ENCODE assay signal across 13 mouse cellular contexts in genomic region chr16:38689786-38690185, GRCm38 (mm10). TPM values are rescaled to one million over a fixed set of nuclear protein-coding genes. Genes with fewer than 3 reads are reported as not detected.
DNase-seq lines count a peak whose midpoint lies in the region; ATAC-seq and TF ChIP-seq lines count a peak whose summit lies in the region.
"Had no signal": no experiment of that assay in that cellular context is flagged by ENCODE, and none has a peak within 500 bp of the region (broad histone marks: within the 10 kb centered on the region; RNA-seq: fewer than 3 reads in every experiment).

No protein-coding gene starts in this region.

- H3K36me3 ChIP-seq in intestine, embryonic 14.5 days (ENCODE audit: control insufficient read depth, insufficient read depth, low read length), result no peaks in the 10 kb centered on the region
- H3K36me3 ChIP-seq in intestine, postnatal 0 days (ENCODE audit: control insufficient read depth, insufficient read depth), result no peaks in the 10 kb centered on the region
- H3K36me3 ChIP-seq in heart, embryonic 11.5 days (ENCODE audit: control insufficient read depth, insufficient read depth, low read length), result peaks cover 7% of the 10 kb centered on the region; the same call in 1 of the 2 replicates
- H3K36me3 ChIP-seq in intestine, embryonic 16.5 days (ENCODE audit: control insufficient read depth, insufficient read depth, low read length), result no peaks in the 10 kb centered on the region
- H3K36me3 ChIP-seq in forebrain, postnatal 0 days (ENCODE audit: insufficient read depth), result no peaks in the 10 kb centered on the region
- H3K36me3 ChIP-seq: embryonic facial prominence, embryonic 15.5 days; forebrain, embryonic 12.5 days; midbrain, embryonic 13.5 days had no signal

- ATAC-seq in intestine, embryonic 14.5 days (replicated peaks; ENCODE audit: low FRiP score, low TSS enrichment, low read depth), result no peak
- ATAC-seq in intestine, postnatal 0 days, result no peak
- 0 out of 2 replicates have a peak, but pooled peaks have one; percentile 14 for ATAC-seq in heart, embryonic 11.5 days (replicated peaks; ENCODE audit: insufficient number of reproducible peaks, low FRiP score, low TSS enrichment)
- no peak for ATAC-seq in intestine, embryonic 16.5 days
- ATAC-seq in forebrain, postnatal 0 days, result no peak
- ATAC-seq: hindbrain, postnatal 0 days; midbrain, embryonic 13.5 days had no signal

- H3K4me2 ChIP-seq in intestine, embryonic 14.5 days (ENCODE audit: low read length), result no peak overlapping the region
- no peak overlapping the region for H3K4me2 ChIP-seq in intestine, postnatal 0 days (replicated peaks; ENCODE audit: low read depth)
- no peak overlapping the region for H3K4me2 ChIP-seq in heart, embryonic 11.5 days
- H3K4me2 ChIP-seq in intestine, embryonic 16.5 days (ENCODE audit: low read depth, low read length), result no peak overlapping the region
- no peak overlapping the region for H3K4me2 ChIP-seq in forebrain, postnatal 0 days (ENCODE audit: low read depth)
- H3K4me2 ChIP-seq: embryonic facial prominence, embryonic 15.5 days; forebrain, embryonic 12.5 days; midbrain, embryonic 13.5 days had no signal

- WGBS in intestine, embryonic 14.5 days, result 53% methylated on average over 10 of the region's 10 CpGs
- 76% methylated on average over 10 of the region's 10 CpGs for WGBS in intestine, postnatal 0 days
- 69% methylated on average over 10 of the region's 10 CpGs for WGBS in heart, embryonic 11.5 days (ENCODE audit: insufficient replicate concordance)
- WGBS in intestine, embryonic 16.5 days, result 62% methylated on average over 10 of the region's 10 CpGs
- WGBS in forebrain, postnatal 0 days, result 90% methylated on average over 10 of the region's 10 CpGs

- peak overlapping the region; percentile 67; the same call in 1 of the 2 replicates for H3K27ac ChIP-seq in intestine, embryonic 14.5 days (ENCODE audit: low read depth)
- no peak overlapping the region for H3K27ac ChIP-seq in intestine, postnatal 0 days (ENCODE audit: low read depth, low read length)
- no peak overlapping the region for H3K27ac ChIP-seq in heart, embryonic 11.5 days (ENCODE audit: low read depth, low read length)
- peak overlapping the region; percentile 50; the same call in 1 of the 2 replicates for H3K27ac ChIP-seq in intestine, embryonic 16.5 days (ENCODE audit: low read length)
- H3K27ac ChIP-seq in forebrain, postnatal 0 days (ENCODE audit: low read depth, low read length), result no peak overlapping the region
- H3K27ac ChIP-seq: embryonic facial prominence, embryonic 15.5 days; forebrain, embryonic 12.5 days; hindbrain, postnatal 0 days; midbrain, embryonic 13.5 days had no signal

- H3K9ac ChIP-seq in intestine, embryonic 14.5 days (ENCODE audit: low read length), result no peak overlapping the region
- no peak overlapping the region for H3K9ac ChIP-seq in intestine, postnatal 0 days (ENCODE audit: low read depth, low read length)
- no peak overlapping the region for H3K9ac ChIP-seq in heart, embryonic 11.5 days (ENCODE audit: low read depth, low read length)
- H3K9ac ChIP-seq in intestine, embryonic 16.5 days (ENCODE audit: low read depth, low read length), result peak overlapping the region; percentile 12; the same call in 1 of the 2 replicates
- no peak overlapping the region for H3K9ac ChIP-seq in forebrain, postnatal 0 days
- H3K9ac ChIP-seq: embryonic facial prominence, embryonic 15.5 days; forebrain, embryonic 12.5 days; midbrain, embryonic 13.5 days had no signal

- H3K9me3 ChIP-seq in intestine, embryonic 14.5 days (ENCODE audit: control insufficient read depth, low read length), result no peaks in the 10 kb centered on the region
- no peaks in the 10 kb centered on the region for H3K9me3 ChIP-seq in intestine, postnatal 0 days (ENCODE audit: control insufficient read depth)
- H3K9me3 ChIP-seq in heart, embryonic 11.5 days (replicated peaks; ENCODE audit: control insufficient read depth, low read length), result no peaks in the 10 kb centered on the region
- no peaks in the 10 kb centered on the region for H3K9me3 ChIP-seq in intestine, embryonic 16.5 days (ENCODE audit: control insufficient read depth, low read length)
- no peaks in the 10 kb centered on the region for H3K9me3 ChIP-seq in forebrain, postnatal 0 days (ENCODE audit: low read length)
- H3K9me3 ChIP-seq: embryonic facial prominence, embryonic 15.5 days; forebrain, embryonic 12.5 days; midbrain, embryonic 13.5 days had no signal

- no peak for DNase-seq in intestine, embryonic 14.5 days (ENCODE audit: low spot score)
- DNase-seq in gastrocnemius, adult 8-10 months (ENCODE audit: low spot score in 2 of 2), result peak; percentile 54 to 63
- no peak for DNase-seq in B cell, adult 2 months
- DNase-seq in forebrain, postnatal 0 days, result no peak
- DNase-seq: lung, postnatal 14 days; thymus, postnatal 25 days had no signal

- no peaks in the 10 kb centered on the region for H3K27me3 ChIP-seq in intestine, embryonic 14.5 days (replicated peaks; ENCODE audit: control insufficient read depth, insufficient read depth, low read length)
- no peaks in the 10 kb centered on the region for H3K27me3 ChIP-seq in intestine, postnatal 0 days (replicated peaks; ENCODE audit: control insufficient read depth, insufficient read depth, low read length)
- H3K27me3 ChIP-seq in heart, embryonic 11.5 days (ENCODE audit: control insufficient read depth, insufficient read depth, low read length), result no peaks in the 10 kb centered on the region
- no peaks in the 10 kb centered on the region for H3K27me3 ChIP-seq in intestine, embryonic 16.5 days (replicated peaks; ENCODE audit: control insufficient read depth, insufficient read depth, low read length)
- H3K27me3 ChIP-seq in forebrain, postnatal 0 days (ENCODE audit: insufficient read depth, low read length), result no peaks in the 10 kb centered on the region
- H3K27me3 ChIP-seq: embryonic facial prominence, embryonic 15.5 days; forebrain, embryonic 12.5 days; midbrain, embryonic 13.5 days had no signal

- peaks cover 22% of the 10 kb centered on the region for H3K4me1 ChIP-seq in intestine, embryonic 14.5 days (replicated peaks; ENCODE audit: control insufficient read depth, insufficient read depth, low read length)
- H3K4me1 ChIP-seq in intestine, postnatal 0 days (replicated peaks; ENCODE audit: control insufficient read depth, insufficient read depth, low read length), result no peaks in the 10 kb centered on the region
- H3K4me1 ChIP-seq in heart, embryonic 11.5 days (ENCODE audit: control insufficient read depth, insufficient read depth, low read length), result peaks cover 33% of the 10 kb centered on the region
- peaks cover 4% of the 10 kb centered on the region; the same call in 1 of the 2 replicates for H3K4me1 ChIP-seq in intestine, embryonic 16.5 days (ENCODE audit: control insufficient read depth, insufficient read depth, low read length)
- H3K4me1 ChIP-seq in forebrain, postnatal 0 days (ENCODE audit: insufficient read depth), result no peaks in the 10 kb centered on the region; the same call in 1 of the 2 replicates
- H3K4me1 ChIP-seq: forebrain, embryonic 12.5 days; midbrain, embryonic 13.5 days had no signal

- no peak for TF ChIP-seq CTCF in intestine, postnatal 0 days (IDR thresholded peaks at IDR 0.05; ENCODE audit: low read depth)
- TF ChIP-seq CTCF in forebrain, postnatal 0 days (IDR thresholded peaks at IDR 0.05; ENCODE audit: low read depth), result no peak

- H3K4me3 ChIP-seq in intestine, embryonic 14.5 days (ENCODE audit: low read depth, low read length), result no peak overlapping the region
- no peak overlapping the region for H3K4me3 ChIP-seq in intestine, postnatal 0 days (ENCODE audit: low read depth, low read length)
- H3K4me3 ChIP-seq in heart, embryonic 11.5 days (ENCODE audit: low read depth, low read length), result no peak overlapping the region
- H3K4me3 ChIP-seq in intestine, embryonic 16.5 days (ENCODE audit: low read length), result no peak overlapping the region
- H3K4me3 ChIP-seq in forebrain, postnatal 0 days (ENCODE audit: low read depth, low read length), result no peak overlapping the region
- H3K4me3 ChIP-seq: embryonic facial prominence, embryonic 15.5 days; forebrain, embryonic 12.5 days; midbrain, embryonic 13.5 days had no signal

RNA-seq across cellular contexts. Expression of gene Arhgap31, which starts 23.3 kb away (rescaled TPM):
- 10.9 and 11.7 TPM in 2 replicates for polyA plus RNA-seq in intestine, embryonic 14.5 days (2014; fragmentation: Nextera tagmentation; extraction: Ambion mirVana)
- polyA plus RNA-seq in intestine, postnatal 0 days (2015; fragmentation: Nextera tagmentation; extraction: Ambion mirVana), result 2.8 and 3.1 TPM in 2 replicates
- total RNA-seq in gastrocnemius, adult 8-10 months (2022), result 10 to 100 TPM in 2 of 4 experiments, 1 to 10 TPM in 2; 9.3 to 14.3 (median 11.0) TPM
- 33.9 and 35.8 TPM in 2 replicates for polyA plus RNA-seq in heart, embryonic 11.5 days (2014; fragmentation: Nextera tagmentation; extraction: Ambion mirVana)
- polyA plus RNA-seq in intestine, embryonic 16.5 days (2015; fragmentation: Nextera tagmentation; extraction: Ambion mirVana), result 5.7 TPM in 2 replicates
- total RNA-seq in forebrain, postnatal 0 days (2014; rRNA removed), result 7.7 and 9.6 TPM in 2 replicates
- 1.8 and 2.4 TPM in 2 replicates for polyA plus RNA-seq in forebrain, postnatal 0 days (2015; fragmentation: Nextera tagmentation; extraction: Ambion mirVana)

RNA-seq across cellular contexts. Expression of gene B4galt4, which starts 52.3 kb away (rescaled TPM):
- polyA plus RNA-seq in intestine, embryonic 14.5 days (2014; fragmentation: Nextera tagmentation; extraction: Ambion mirVana), result 30.6 and 34.4 TPM in 2 replicates
- 21.2 and 23.5 TPM in 2 replicates for polyA plus RNA-seq in intestine, postnatal 0 days (2015; fragmentation: Nextera tagmentation; extraction: Ambion mirVana)
- total RNA-seq in gastrocnemius, adult 8-10 months (2022), result 1 to 10 TPM; 2.3 to 3.5 (median 2.9) TPM
- 31.0 and 33.8 TPM in 2 replicates for polyA plus RNA-seq in heart, embryonic 11.5 days (2014; fragmentation: Nextera tagmentation; extraction: Ambion mirVana)
- polyA plus RNA-seq in intestine, embryonic 16.5 days (2015; fragmentation: Nextera tagmentation; extraction: Ambion mirVana), result 21.7 and 22.0 TPM in 2 replicates
- total RNA-seq in forebrain, postnatal 0 days (2014; rRNA removed), result 25.0 and 32.9 TPM in 2 replicates
- 26.6 and 27.3 TPM in 2 replicates for polyA plus RNA-seq in forebrain, postnatal 0 days (2015; fragmentation: Nextera tagmentation; extraction: Ambion mirVana)

Comparison
In these comparisons a context has a peak if more than half of its experiments do, and no peak if none do; other contexts are left out.
1. H3K27ac ChIP-seq: peak in intestine, embryonic 14.5 days (single experiment) and intestine, embryonic 16.5 days (single experiment); none in intestine, postnatal 0 days (single experiment), heart, embryonic 11.5 days (single experiment) and forebrain, postnatal 0 days (single experiment).
2. DNase-seq: peak in gastrocnemius, adult 8-10 months (2 of 2); none in intestine, embryonic 14.5 days (single experiment), B cell, adult 2 months (0 of 2) and forebrain, postnatal 0 days (single experiment).